Mouse (Mus musculus): ENCODE measurements around the gene Colgalt2.

GRCm38 (mm10) chr1:152434166-152434565 is 34.5 kb downstream of the Colgalt2 start:
- no peak for TF ChIP-seq CTCF (IDR thresholded peaks at IDR 0.05; ENCODE audit: borderline replicate concordance, extremely low read depth, insufficient read depth, insufficient read length)
- no peak for TF ChIP-seq POLR2A (IDR thresholded peaks at IDR 0.05; ENCODE audit: borderline replicate concordance, extremely low read depth, insufficient read depth, insufficient read length, poor library complexity, severe bottlenecking)
